Mouse (Mus musculus) liver, postnatal 0 days (tissue): ENCODE measurements around the gene Gyg.

ENCODE experiments used
- CTCF ChIP-seq: sonication (generic); IDR thresholded peaks from 2 replicates; pipeline ENCODE4 v1.5.1; 2016; ENCODE audit warnings: antibody characterized with exemption, low read depth
- EP300 ChIP-seq: IDR thresholded peaks from 2 replicates; pipeline ENCODE4 v1.6.1; 2016; ENCODE audit warnings: antibody characterized with exemption, low read depth, mild to moderate bottlenecking

DNA sequence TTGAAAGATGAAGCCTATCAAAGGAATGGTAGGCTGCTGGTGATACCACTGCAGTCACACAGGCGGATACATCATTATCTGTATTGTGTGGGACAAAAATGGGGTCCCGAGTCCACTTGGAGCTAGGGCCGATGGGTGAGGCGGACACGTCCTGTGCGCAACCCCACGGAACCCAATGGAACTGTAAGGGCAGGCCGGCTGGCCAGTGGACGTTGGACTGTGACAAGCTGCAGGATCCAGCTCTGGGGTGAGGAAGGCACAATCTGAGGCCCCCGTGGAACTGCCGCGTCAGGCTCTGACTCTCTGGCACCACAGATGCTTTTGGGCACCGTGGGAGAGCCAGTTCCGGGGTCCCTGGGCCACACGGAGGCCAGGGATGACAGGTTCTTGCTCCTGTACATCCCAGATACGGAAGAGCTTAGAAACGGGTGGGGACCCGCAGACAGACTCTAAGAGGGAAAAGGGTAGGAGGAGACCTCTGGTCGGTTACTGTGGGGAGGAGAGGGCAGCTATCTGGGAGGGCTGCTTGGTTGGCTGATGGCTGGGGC, 36.0 kb downstream of the Gyg start:
- TF ChIP-seq CTCF: no peak
- no peak for TF ChIP-seq EP300
